Mouse (Mus musculus): Measurements from ENCODE around the gene Chst11. TPM values are rescaled to one million over a fixed set of nuclear protein-coding genes. Genes with fewer than 3 reads are reported as not detected.

Chst11 gene
- total and polyA plus RNA-seq, 2 experiments from 2014 or later, result 0.57 to 6.6 TPM

DNA sequence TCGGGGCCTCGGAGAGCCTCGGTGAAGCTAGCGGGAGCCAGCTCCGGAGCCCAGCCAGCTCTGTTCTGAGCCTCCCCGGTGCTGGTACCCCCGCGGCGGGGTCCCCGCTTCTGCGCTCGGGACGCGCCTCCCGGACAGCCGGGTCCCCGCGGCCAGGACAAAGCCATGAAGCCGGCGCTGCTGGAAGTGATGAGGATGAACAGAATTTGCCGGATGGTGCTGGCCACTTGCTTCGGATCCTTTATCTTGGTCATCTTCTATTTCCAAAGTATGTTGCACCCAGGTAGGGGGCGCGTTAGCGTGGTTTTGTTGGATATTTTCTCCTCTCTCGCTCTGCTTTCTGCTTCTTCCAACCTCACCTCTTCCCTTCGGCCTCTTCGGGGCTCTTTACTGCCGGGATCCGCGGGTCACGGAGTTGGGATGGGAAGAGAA lies 418 bp downstream of the Chst11 start:
- H3K9me3 ChIP-seq (replicated peaks; ENCODE audit: control insufficient read depth, low read length), result no peaks in the 10 kb centered on the region
- TF ChIP-seq CTCF (IDR thresholded peaks at IDR 0.05; ENCODE audit: low read depth), result no peak
- no peak for TF ChIP-seq EP300 (IDR thresholded peaks at IDR 0.05; ENCODE audit: low read depth)
- DNase-seq (ENCODE audit: low spot score) (no peak), ATAC-seq (ENCODE audit: insufficient read depth, low read depth) (peak; percentile 39; the same call in 1 of the 2 replicates)
- peaks cover 7% of the 10 kb centered on the region; the same call in 1 of the 2 replicates for H3K27me3 ChIP-seq (ENCODE audit: control insufficient read depth, insufficient read depth, low read length)
- peak overlapping the region; percentile 59 for H3K4me3 ChIP-seq (ENCODE audit: low read depth, low read length)
- H3K4me1 ChIP-seq (ENCODE audit: control insufficient read depth, insufficient read depth), result peaks cover 16% of the 10 kb centered on the region
- peak overlapping the region; percentile 55 for H3K9ac ChIP-seq (replicated peaks; ENCODE audit: low read depth, low read length)
- no peaks in the 10 kb centered on the region for H3K36me3 ChIP-seq (replicated peaks; ENCODE audit: control insufficient read depth, insufficient read depth, low read length)
- H3K4me2 ChIP-seq (ENCODE audit: low read depth, low read length), result peak overlapping the region; percentile 83
- 0% methylated on average over 32 of the region's 32 CpGs for WGBS
- peak overlapping the region; percentile 11; the same call in 1 of the 2 replicates for H3K27ac ChIP-seq (ENCODE audit: low read depth)

DNA sequence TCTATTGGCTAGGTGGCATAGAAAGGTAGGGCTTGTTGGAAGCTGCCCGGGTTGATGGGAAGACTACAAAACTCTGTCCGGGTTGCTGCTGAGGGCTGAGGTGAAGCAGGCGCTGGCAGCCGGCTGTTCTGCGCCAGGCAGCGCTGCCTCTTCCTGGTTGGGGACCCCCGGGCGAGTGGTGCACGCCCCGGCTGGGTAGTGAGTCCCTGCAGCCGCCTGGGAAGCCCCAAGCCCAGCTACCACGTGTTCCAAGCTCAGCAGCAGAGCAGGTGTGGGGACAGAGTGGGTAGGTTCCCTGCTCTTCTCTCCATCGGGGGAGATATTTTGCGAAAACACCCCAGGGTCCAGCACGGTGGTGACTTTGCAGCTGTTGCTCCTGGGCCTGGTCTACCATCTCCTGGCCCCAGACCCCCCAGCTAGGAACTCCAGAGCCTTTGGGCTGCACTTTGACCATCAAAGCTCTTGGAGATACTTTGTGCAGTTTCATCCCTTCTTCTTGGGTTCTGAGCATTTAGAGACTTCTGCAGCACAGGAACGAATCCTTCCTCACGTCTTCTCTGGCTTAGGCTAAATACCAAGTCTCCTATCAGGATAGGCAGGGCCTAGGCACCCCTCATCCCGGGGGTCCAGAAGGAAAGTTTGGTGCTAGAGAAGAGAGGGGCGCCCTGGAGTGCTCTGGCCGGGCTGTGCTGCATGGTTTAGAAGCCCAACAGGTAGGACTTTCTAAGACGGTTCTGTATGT lies 1.1 kb downstream of the Chst11 start:
- H3K4me2 ChIP-seq (ENCODE audit: low read depth, low read length), result peak overlapping the region; percentile 83
- DNase-seq (ENCODE audit: low spot score), result no peak
- H3K36me3 ChIP-seq (replicated peaks; ENCODE audit: control insufficient read depth, insufficient read depth, low read length), result no peaks in the 10 kb centered on the region
- H3K27me3 ChIP-seq (ENCODE audit: control insufficient read depth, insufficient read depth, low read length), result peaks cover 7% of the 10 kb centered on the region; the same call in 1 of the 2 replicates
- H3K27ac ChIP-seq (ENCODE audit: low read depth), result no peak overlapping the region
- TF ChIP-seq EP300 (IDR thresholded peaks at IDR 0.05; ENCODE audit: low read depth) (no peak), CTCF (IDR thresholded peaks at IDR 0.05; ENCODE audit: low read depth) (no peak)
- H3K4me1 ChIP-seq (ENCODE audit: control insufficient read depth, insufficient read depth), result peaks cover 23% of the 10 kb centered on the region
- H3K9me3 ChIP-seq (replicated peaks; ENCODE audit: control insufficient read depth, low read length), result no peaks in the 10 kb centered on the region
- peak overlapping the region; percentile 55 for H3K9ac ChIP-seq (replicated peaks; ENCODE audit: low read depth, low read length)
- WGBS, result 8% methylated on average over 21 of the region's 21 CpGs
- peak overlapping the region; percentile 59 for H3K4me3 ChIP-seq (ENCODE audit: low read depth, low read length)
- ATAC-seq (ENCODE audit: insufficient read depth, low read depth), result no peak

DNA sequence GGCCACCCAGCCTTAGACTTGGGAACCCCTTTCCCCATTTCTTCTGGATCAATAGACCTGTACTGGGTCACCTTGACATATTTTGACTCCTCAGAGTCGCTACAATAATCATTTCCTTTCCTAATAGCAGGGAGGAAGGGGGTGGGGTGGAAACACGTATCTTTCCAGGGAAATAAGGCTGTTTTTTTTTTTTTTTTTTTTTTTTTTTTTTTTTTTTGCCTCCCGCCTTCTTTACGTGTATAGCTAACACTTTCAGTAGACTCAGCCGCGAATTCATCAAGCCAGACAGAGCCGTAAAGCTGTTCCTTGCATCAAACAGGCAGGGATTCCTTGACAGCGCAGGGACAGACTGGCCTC lies 1.7 kb downstream of the Chst11 start:
- no peak overlapping the region for H3K27ac ChIP-seq (ENCODE audit: low read depth)
- H3K4me2 ChIP-seq (ENCODE audit: low read depth, low read length), result peak overlapping the region; percentile 83
- peak overlapping the region; percentile 59 for H3K4me3 ChIP-seq (ENCODE audit: low read depth, low read length)
- DNase-seq (ENCODE audit: low spot score) (no peak), ATAC-seq (ENCODE audit: insufficient read depth, low read depth) (no peak)
- WGBS, result 29% methylated on average over 8 of the region's 8 CpGs
- peaks cover 29% of the 10 kb centered on the region for H3K4me1 ChIP-seq (ENCODE audit: control insufficient read depth, insufficient read depth)
- no peak overlapping the region for H3K9ac ChIP-seq (replicated peaks; ENCODE audit: low read depth, low read length)
- H3K27me3 ChIP-seq (ENCODE audit: control insufficient read depth, insufficient read depth, low read length), result peaks cover 7% of the 10 kb centered on the region; the same call in 1 of the 2 replicates
- TF ChIP-seq EP300 (IDR thresholded peaks at IDR 0.05; ENCODE audit: low read depth) (no peak), CTCF (IDR thresholded peaks at IDR 0.05; ENCODE audit: low read depth) (no peak)
- H3K9me3 ChIP-seq (replicated peaks; ENCODE audit: control insufficient read depth, low read length), result no peaks in the 10 kb centered on the region
- no peaks in the 10 kb centered on the region for H3K36me3 ChIP-seq (replicated peaks; ENCODE audit: control insufficient read depth, insufficient read depth, low read length)

DNA sequence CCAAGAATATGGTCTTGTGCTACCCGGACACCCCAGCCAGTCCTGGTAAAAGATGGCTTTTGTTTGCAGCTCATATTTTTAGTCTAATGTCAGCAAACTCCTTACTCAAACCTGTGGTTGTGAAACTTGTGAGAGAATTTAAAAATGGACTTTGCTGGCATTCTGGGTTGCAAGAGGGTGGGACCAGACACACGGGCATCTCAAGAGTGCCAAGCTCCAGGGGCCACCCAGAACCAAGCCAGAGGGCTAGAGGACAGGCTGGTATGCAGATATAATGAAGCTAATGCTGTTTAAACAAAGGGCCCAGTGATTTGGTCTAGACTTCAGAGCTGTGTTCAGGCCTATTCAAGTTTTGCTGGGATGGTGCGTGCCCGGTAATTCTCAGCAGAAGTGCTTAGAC lies 2.1 kb downstream of the Chst11 start:
- no peak for TF ChIP-seq EP300 (IDR thresholded peaks at IDR 0.05; ENCODE audit: low read depth)
- Histone ChIP-seq H3K27ac (ENCODE audit: low read depth) (no peak overlapping the region), H3K4me1 (ENCODE audit: control insufficient read depth, insufficient read depth) (peaks cover 33% of the 10 kb centered on the region), H3K9ac (replicated peaks; ENCODE audit: low read depth, low read length) (no peak overlapping the region), H3K4me2 (ENCODE audit: low read depth, low read length) (peak overlapping the region; percentile 83), H3K4me3 (ENCODE audit: low read depth, low read length) (peak overlapping the region; percentile 59), H3K9me3 (replicated peaks; ENCODE audit: control insufficient read depth, low read length) (no peaks in the 10 kb centered on the region), H3K27me3 (ENCODE audit: control insufficient read depth, insufficient read depth, low read length) (peaks cover 7% of the 10 kb centered on the region; the same call in 1 of the 2 replicates), H3K36me3 (replicated peaks; ENCODE audit: control insufficient read depth, insufficient read depth, low read length) (no peaks in the 10 kb centered on the region)
- DNase-seq (ENCODE audit: low spot score) (no peak), ATAC-seq (ENCODE audit: insufficient read depth, low read depth) (no peak)
- 46% methylated on average over 4 of the region's 4 CpGs for WGBS

DNA sequence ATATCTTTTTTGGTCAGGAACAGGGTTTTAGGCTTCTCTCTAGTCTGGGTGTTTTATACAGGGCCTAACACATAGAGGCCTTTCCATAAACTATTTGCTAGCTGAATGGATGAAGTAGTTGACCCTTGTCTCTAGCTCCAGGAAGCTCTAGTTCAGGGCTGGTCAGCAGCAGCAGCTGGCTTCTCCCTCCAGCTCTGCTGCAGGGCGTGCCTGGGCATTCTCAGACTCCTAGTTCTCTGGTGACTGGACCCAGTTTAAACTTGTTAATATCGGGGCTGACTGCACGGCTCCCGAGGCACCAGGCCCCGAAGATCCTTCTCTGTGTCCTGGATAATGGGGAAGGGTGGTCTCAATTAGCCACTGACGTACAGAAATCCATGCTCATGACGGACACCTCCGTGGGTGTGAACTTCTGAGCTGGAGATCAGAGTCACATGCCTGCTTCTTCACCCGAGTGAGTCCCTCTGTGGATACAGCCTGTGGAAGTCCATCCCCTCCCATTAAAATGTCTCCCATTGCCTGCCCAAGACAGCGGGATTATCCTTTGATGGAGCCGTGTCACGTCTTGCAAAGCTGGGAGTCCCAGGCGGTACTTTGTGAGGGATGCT lies 4.2 kb downstream of the Chst11 start:
- TF ChIP-seq CTCF (IDR thresholded peaks at IDR 0.05; ENCODE audit: low read depth) (no peak), EP300 (IDR thresholded peaks at IDR 0.05; ENCODE audit: low read depth) (no peak)
- Histone ChIP-seq H3K4me2 (ENCODE audit: low read depth, low read length) (no peak overlapping the region), H3K36me3 (replicated peaks; ENCODE audit: control insufficient read depth, insufficient read depth, low read length) (no peaks in the 10 kb centered on the region), H3K9ac (replicated peaks; ENCODE audit: low read depth, low read length) (no peak overlapping the region), H3K27me3 (ENCODE audit: control insufficient read depth, insufficient read depth, low read length) (no peaks in the 10 kb centered on the region), H3K27ac (ENCODE audit: low read depth) (no peak overlapping the region), H3K4me1 (ENCODE audit: control insufficient read depth, insufficient read depth) (peaks cover 34% of the 10 kb centered on the region), H3K4me3 (ENCODE audit: low read depth, low read length) (no peak overlapping the region), H3K9me3 (replicated peaks; ENCODE audit: control insufficient read depth, low read length) (no peaks in the 10 kb centered on the region)
- WGBS, result 82% methylated on average over 13 of the region's 13 CpGs
- ATAC-seq (ENCODE audit: insufficient read depth, low read depth), result no peak
- DNase-seq (ENCODE audit: low spot score), result no peak
